Mouse (Mus musculus) embryonic facial prominence, embryonic 15.5 days (tissue): ENCODE results near the gene Fam173b. TPM values are rescaled to one million over a fixed set of nuclear protein-coding genes. Genes with fewer than 3 reads are reported as not detected.

ENCODE experiments used
- polyA plus RNA-seq: library from polyadenylated mRNA; unstranded; fragments of >200 nt; fragmentation: Nextera tagmentation; extraction: Ambion mirVana; gene quantifications from 2 replicates; pipeline ENCODE4 v1.2.1, GENCODE M21; 2015

Fam173b gene
- polyA plus RNA-seq, 1 experiment from 2014 or later = 15.7 TPM

Other genes with a start within 250 kb of the Fam173b start
- gene Ankrd33b, start 234.1 kb upstream of the Fam173b start, polyA plus RNA-seq = 0.80 and 1.1 TPM in 2 replicates
- 3.6 and 5.8 TPM in 2 replicates for gene Ropn1l, start 148.1 kb upstream of the Fam173b start, polyA plus RNA-seq
- gene March6, start 70.8 kb upstream of the Fam173b start, polyA plus RNA-seq = 24.5 and 25.1 TPM in 2 replicates
- gene Cmbl, start 36.5 kb upstream of the Fam173b start, polyA plus RNA-seq = 4.3 and 5.6 TPM in 2 replicates
- 452 and 454 TPM in 2 replicates for gene Cct5, start within 50 bp of the Fam173b start, polyA plus RNA-seq